Mouse (Mus musculus) cerebellum, adult 18-20 months (tissue): ENCODE measurements around the gene Calm5.
"Not testable (repeated sequence)": the region's sequence is repeated elsewhere in the genome, so short reads cannot be mapped to it uniquely, and the experiment has no call there.

Experiments used
- DNase-seq, 2 experiments: peaks; one replicate each; pipeline ENCODE4 v3.0.0; 2021

The Calm5 gene

DNA sequence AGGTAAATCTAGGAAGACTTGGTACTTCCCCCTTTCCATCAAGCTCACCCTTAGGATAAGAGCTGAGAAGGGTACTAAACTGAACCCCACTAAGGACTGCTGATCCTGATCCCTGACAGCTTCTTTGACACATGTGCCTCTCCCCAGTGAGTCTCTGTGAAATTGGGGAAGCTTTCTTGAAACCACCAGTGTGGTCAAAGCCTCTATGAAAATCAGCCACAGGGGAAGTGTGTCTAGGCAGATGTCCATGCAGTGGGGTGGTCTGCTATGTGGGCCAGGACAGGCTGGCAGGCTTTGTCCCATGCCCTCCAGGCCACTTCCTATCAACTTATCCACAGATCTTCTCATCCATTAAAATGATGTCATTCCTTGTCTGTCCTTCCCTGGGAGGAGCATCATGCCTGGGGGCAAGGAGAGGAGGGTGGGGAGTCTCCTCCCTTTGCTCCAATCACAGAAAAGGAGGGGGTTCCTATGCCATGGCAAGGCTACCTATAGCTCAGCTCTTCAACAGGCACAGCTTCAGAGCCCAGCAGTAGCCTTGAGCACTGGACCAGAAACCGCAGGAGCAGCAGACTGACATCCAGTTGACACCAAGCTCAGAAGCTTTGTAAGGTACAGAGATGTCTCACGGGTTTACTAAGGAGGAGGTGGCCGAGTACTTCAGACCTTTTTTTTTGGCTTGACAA is at the start of gene Calm5:
Gene Calm5 (plus strand): TSS at position 526 of the 686 bp plus-strand sequence.
- not testable (repeated sequence) for DNase-seq

DNA sequence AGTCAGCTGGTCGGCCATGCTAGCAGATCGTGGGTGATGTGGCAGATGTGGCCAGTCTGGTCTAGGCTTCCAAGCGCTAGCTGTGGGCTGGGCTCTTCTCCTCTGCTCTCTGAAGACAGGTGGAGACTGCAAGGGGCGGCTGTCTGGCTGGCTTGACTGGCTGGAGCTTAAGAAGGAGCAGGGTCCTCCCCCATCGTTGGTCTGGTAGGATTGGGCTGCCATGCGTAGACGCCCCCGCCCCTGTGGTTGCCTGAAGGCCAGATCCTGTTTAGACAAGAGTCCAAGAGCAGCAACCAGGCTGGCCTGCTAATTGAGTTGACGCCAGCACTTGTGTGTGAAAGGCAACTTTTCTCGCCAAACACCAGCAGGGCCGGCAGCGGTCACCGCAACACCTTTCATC is 49.8 kb upstream of the Calm5 start, which contains the start of gene Calml3:
Gene Calml3 (minus strand): TSS at position 131 of the 400 bp plus-strand sequence.
- no peak for DNase-seq

DNA sequence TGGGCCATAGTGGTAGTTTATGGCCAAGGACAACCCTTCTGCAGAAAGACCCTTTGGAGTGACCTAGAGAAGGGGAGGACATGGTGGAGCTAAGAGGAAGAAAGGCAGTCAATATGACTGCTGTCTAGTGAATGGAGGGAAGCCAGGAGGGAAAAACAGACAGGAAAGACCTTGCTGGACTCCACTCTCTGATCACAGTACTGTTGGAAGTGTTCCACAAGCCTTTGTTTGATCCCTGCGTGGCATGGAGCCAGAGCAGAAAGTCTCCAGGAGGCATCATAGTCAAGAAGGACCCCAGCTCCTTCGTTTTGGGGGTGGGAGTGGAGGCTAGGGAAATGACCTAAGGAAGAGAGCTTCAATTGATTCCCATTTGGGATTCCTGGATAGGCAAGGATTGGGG is 48.8 kb upstream of the Calm5 start:
- no peak for DNase-seq

DNA sequence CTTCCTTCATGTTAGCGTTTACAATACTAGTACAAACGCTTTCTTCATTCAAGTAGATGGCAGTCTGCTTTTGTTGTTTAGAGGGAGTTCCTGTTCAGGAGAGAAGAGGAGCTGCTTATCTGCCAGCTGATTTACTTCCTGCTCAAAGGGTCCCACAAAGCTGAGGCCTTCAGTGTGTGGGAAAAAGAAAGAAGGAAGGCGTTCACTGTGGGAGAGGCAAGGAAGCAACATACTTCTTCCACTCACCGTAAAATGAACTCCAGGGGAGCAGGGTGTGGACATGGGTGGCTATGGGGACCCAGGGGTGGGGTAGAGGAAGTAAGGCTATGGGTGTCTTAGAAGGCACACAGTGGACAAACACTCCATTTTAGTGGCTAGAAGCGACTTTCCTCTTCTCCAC is 48.3 kb upstream of the Calm5 start:
- DNase-seq, result no peak

DNA sequence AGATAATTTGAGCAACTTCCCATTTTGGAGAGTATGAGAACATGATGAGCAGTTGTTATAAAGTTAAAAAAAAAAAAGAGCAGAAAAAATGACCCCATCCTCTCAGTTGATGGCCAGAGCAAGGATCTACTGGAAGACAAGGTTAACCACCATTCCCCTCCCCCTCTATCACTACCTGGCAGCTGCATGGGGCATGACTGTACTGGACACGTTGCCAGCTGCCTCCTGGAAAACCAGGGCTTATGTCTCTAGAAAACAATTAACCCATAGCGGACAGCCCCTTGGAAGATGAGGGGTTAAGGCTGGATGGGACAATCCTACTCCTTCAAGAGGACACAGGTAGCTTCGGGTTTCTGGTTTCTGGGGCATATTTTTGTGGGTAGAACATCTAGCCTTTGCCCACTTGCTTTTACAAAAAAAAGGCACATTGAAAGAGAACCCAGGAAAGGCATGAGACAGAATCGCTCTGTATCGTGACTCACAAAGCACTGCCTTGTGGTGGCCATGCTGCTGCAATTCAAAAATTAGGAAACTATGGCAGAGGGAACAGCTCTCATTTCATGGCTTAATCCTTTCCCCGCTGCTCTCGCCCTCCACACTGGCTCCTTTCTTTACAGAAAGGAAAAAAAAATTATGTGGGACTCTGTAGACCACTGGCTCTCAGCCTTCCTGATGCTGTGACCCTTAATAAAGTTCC is 46.7 kb upstream of the Calm5 start:
- DNase-seq, result no peak

DNA sequence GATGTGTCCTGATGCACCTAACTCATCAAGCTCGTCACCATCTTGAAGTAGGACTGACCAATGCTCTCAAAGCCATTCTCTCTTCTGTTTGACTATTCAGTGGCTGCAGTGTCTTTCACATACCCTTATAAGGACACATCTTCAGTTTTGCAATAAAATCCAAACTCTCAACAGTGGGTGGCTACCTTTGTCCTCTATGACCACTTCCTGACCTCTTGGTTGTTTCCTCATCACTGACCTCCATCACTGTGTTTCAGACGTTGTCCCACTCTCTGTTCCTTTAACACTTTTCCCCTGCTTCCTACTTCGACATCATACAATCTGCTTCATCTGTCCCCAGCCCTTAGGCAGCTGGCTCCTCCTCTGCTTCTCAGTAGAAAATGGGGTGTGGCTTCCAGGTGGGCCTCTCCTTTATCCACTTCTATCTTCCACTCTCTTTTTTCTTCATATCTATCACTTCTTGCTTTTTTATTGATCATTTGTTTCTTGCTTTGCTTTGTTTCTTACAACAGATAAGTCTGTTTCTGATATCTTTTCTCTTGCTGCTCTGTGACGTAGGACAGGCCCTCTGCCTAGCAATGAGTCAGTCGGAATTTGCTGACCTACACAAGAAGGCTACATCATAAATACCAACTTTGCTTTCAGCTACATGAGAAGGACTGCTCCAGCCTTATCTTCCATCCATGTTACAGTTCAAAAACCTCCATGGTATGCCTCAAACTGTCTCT is 35.8 kb upstream of the Calm5 start:
- no peak for DNase-seq

DNA sequence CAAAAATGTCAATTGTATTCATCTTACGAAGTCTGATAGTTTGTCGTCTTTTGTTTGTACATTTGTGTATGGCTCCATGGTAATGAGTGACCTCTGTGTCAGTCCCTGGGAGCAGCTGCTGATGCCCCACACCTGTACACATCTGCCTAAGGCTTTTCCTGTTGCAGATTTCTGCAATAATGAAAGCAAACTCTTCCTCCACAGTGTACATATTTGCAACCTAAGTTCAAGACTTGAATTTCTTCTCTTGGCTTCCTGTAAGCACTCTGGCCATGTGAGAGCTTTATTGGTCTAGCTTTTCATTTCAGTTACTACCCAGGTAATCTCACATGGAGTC is 35.3 kb upstream of the Calm5 start:
- no peak for DNase-seq

DNA sequence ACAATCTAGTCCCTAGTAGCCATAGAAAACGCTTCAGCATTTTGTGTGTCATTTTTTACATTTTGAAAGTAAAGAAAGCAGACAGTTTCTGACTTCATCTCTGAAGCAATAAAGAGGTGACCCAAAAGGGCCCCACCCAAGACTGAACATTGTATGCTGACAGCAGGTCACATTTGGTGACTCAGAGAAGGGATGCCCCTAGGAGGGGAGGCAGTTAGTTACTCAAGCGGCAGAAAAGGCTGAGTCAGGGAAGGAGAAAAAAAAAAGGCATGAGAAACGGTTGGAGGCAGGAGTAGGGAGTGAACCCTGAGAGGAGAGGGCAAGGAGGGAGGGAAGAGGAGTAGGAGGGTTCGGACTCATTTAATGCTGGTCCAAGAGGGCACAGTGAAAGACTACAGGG is 31.9 kb upstream of the Calm5 start:
- no peak for DNase-seq

DNA sequence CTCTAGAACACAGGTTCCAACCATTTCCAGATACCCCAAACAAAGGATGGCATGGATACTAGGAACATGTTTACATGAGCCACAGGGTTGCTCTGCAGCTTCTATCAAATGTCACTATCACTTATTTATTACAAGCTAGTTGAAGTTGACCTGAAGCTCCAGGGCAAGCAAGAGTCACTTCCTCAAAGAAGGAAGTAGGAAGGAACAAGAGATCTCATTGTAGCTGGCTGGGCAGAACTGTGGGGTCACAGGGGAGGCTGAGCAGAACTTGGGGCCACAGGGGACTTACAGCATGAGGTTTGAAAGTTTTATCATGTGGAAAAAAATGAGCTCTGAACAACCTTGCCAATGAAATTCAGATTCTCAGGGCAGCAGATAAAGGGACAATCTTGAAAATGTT is 28.2 kb upstream of the Calm5 start:
- no peak for DNase-seq

DNA sequence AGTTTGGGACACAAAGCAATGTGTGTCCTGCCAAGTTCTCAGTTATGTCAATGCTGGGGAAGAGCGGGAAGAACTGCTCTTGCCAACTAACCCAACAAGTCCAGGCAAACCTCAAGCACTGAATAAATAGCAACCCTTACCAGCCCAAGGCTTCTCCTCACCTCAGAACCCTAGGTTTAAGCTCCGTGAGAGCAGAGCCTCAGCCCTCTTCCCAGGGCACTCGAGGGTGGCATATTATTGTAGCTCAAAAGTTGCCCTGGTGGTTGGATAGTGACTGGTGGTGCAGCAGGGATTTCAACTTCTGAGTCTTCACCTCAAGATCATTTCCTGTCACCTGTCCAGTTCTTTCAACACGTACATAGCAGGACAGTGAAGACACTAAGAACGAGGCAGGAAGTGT is 22.4 kb upstream of the Calm5 start:
- DNase-seq, result no peak

DNA sequence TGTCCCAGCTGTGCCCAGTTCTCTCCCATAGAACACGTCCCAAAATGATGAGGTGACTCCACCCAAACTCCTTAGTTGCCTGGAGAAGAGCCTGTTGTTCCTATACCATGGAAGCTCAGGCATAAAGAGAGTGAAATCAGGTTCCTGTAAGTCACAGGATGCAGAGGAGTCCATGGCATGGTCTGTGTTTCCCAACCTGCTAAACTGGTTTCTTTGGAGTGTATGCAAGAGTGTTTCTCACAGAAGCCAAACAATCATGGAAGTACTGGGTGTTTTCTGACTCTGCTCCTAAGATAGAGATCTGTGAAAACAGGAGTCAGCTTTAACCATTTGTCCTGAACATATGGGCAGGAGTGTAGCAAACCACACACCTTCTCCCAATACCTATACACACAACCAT is 22.0 kb upstream of the Calm5 start:
- no peak for DNase-seq

DNA sequence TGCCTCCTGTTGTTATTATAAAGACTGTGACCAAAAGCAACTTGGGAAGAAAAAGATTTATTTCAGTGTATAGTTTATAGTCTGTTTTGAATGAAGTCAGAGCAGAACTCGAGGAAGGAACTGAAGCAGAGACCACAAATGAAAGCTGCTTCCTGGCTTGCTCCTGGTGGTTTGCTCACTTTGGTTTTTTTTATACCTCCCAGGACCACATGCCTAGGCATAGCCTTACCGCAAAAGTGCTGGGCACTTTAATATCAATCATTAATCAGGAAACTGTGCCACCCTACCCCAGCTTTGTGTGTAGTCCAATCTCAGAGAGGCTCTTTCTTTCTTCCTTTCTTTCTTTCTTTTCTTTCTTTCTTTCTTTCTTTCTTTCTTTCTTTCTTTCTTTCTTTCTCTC is 21.5 kb upstream of the Calm5 start:
- DNase-seq, result no peak

DNA sequence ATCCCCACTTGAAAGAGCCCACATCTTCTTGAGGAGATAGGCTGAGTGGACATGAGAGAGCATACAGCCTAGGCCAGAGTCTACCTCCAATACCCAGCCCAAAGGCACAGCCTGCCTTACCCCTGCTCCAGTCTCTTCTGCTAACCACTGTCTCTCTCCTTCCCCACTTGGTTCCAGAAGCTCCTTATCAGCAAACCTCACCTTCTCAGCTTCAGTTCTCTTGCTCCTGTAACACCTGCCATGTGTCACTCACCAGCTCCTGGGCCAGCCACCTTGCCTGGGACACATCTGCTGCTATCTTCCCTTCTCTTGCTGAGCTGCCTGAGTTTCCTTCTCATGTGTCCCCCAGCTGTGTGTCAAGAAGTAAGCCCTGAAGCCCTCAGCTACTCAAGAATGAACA is 20.3 kb upstream of the Calm5 start:
- not testable (repeated sequence) for DNase-seq

DNA sequence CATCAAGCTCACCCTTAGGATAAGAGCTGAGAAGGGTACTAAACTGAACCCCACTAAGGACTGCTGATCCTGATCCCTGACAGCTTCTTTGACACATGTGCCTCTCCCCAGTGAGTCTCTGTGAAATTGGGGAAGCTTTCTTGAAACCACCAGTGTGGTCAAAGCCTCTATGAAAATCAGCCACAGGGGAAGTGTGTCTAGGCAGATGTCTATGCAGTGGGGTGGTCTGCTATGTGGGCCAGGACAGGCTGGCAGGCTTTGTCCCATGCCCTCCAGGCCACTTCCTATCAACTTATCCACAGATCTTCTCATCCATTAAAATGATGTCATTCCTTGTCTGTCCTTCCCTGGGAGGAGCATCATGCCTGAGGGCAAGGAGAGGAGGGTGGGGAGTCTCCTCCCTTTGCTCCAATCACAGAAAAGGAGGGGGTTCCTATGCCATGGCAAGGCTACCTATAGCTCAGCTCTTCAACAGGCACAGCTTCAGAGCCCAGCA is 16.6 kb upstream of the Calm5 start, which contains the start of gene Calm4:
Gene Calm4 (plus strand): TSS at position 446 of the 496 bp plus-strand sequence.
- DNase-seq, result not testable (repeated sequence)

DNA sequence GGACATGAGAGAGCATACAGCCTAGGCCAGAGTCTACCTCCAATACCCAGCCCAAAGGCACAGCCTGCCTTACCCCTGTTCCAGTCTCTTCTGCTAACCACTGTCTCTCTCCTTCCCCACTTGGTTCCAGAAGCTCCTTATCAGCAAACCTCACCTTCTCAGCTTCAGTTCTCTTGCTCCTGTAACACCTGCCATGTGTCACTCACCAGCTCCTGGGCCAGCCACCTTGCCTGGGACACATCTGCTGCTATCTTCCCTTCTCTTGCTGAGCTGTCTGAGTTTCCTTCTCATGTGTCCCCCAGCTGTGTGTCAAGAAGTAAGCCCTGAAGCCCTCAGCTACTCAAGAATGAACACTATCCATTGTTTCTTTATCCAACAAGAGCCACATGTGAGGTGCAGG is 13.3 kb upstream of the Calm5 start:
- not testable (repeated sequence) for DNase-seq

DNA sequence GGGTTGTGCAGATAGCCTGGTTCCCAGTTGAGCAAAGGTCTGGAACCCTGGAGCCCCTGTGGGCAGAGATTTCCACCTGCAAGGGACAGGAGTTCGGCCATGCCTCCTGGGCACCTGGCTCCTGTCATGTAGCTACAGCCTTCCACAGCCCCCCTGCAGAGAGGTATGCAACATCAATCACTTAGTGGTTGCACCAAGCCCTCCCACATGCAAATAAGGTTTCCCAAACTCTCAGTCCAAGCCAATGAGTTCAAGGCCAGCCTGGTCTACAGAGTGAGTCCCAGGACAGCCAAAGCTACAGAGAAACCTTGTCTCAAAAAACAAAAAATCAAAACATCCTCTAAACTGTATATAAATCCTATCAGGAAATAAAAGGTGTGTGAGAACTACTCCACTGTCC is 3.6 kb upstream of the Calm5 start:
- no peak for DNase-seq

DNA sequence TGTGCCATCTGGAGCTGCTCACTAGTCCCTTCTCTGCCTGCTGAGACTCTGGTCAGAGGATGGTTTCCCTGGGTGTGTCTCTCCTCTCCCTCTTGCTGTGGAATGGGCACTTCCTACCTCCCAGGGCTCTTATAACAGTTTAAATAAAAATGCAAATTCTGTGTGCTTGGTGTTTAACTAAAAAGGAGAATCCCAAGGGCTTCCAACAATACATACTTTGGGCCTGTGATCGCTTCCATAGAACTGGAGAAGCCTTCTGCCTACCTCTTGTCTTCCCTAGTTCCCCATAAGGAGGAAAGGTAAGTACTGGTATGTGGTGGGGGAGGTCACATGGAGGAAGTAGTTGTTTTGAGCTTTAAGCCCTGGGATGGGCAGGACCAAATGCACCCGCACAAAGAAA is 883 bp downstream of the Calm5 start:
- no peak for DNase-seq

DNA sequence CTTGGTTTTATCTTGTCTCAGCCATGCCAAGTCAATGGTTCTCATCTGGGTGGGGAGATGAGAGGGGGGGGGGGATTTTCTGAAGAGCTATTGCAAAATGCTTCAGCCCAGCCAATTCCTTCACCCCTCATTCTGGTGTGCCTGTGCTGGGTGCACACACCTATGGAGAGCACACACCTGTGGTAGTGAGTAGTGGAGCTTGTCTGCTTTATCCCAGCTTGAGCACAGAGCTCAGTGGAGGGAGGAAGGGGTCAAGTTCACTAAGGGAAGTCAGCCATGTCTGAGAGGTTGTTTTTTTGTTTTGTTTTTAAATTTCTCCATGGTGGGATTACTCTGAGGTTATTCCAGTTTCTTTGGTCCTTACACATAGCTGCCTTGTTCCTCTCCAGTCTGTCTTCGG is 2.3 kb downstream of the Calm5 start:
- DNase-seq, result no peak

DNA sequence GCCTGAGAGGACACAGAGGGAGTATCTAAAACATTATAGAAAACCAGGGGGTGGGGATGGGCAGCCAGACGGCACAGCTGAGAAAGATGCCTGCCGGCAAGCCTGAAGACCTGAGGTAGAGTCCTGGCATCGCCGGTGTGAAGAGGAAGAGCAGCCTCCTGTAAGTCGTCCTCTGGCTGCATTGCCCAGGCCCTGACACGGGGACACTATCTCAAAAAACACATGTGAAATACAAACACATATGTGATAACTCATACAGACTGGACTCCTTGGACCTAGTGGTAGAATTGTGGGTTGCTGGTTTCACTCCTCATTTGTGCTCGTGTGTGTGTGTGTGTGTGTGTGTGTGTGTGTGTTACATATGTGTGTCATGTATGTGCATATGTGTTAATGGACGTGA is 7.3 kb downstream of the Calm5 start:
- no peak for DNase-seq

DNA sequence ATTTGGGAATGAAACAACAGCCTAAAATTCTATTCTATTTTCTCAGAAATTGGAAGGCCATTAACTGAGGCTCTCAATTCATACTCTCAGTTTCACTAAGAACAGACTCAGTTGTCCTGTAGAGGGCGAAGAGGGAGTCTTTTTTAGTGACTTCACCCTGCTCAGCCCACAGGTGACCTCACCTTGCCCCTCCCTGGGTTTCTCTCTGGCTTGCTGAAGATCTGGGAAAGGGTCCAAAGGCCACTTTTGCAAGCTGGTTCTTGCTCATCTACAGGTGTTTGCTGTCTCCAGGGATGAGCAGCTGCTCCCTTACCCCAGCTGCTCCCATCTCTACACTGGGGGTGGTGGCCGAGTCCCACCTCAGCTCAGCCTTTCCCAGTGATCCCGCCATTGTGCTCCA is 8.4 kb downstream of the Calm5 start:
- DNase-seq, result no peak

DNA sequence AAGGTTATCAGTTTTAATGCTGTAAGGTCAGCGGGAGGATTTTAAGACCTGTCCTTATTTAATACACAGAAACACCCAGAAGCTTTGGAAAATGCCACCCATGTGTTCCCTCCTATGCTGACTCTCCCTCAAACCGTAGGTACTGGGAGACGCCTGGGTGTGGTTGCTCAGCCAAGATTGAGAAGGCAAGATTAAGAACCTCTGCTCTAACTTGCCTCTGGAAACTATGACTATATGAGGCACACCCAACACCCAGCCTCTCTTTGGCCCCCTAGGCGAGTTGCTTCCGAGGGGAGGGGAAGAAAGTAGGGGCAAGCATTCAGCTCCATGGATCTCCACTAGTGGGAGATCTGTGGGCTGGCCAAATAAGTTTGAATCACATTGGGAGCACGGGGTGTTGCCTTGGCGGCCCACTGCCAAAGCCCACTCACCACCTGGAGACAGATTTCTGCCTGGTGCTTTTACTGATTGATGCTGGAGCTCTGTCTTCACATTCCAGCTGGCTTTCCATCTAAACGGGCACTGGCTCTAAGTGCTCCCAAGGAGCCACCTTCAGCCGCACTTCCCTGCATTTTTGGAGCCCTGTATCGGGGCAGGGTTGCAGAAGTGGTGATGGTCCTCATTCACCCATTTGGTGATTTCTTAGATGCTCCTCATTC is 9.1 kb downstream of the Calm5 start:
- no peak for DNase-seq

DNA sequence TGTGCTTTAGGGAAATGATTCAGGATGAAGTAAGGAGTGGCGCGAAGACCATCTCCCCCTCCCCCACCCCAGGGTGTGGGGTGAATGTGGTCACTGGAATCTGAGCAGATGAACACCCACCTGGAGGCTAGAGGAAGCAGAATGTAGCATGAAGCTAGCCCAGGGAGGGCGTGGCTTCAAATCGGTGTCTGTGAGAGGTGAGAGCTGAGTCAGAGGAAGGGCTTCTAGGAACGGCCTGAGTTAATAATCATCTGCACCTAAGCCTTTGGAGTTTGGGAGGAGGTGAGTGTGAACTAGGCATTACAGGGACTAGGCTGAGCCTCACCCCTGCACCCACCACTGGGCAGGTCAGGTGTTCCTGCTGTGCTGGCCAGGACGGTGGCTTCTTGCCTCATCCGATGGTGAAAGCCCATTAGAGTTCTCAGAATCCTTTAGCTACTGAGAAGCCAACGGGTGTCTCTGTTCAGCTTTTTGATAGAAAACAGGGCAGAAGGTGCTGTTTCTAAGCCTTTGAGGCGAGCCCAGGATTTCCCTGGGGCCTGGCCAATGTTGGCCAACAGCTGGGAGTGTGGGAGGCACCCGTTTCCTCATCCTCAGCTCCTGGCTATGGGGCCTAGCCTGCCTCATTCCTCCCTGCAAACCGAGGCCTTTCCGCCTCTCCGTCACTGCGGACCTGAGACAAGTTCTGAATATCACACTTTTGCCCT is 11.8 kb downstream of the Calm5 start:
- DNase-seq, result no peak
